Mouse (Mus musculus): ENCODE measurements around the gene Tle6. TPM values are rescaled to one million over a fixed set of nuclear protein-coding genes. Genes with fewer than 3 reads are reported as not detected.

Tle6 gene
- total and polyA plus RNA-seq, 3 experiments = 16.9 to 31.9 TPM; not detected in 1

GRCm38 (mm10) chr10:81628390-81628789 lies 27.5 kb upstream of the Tle6 start, which contains the start of gene Ankrd24:
Gene Ankrd24 (plus strand): TSS chr10:81628540.
- Histone ChIP-seq H3K4me3 (ENCODE audit: control insufficient read depth in 1 of 2, insufficient read depth in 1 of 2, low read depth in 2 of 2, low read length in 2 of 2) (peak within 1 kb of the TSS; percentile 70 to 90), H3K36me3 (ENCODE audit: control insufficient read depth in 1 of 2, insufficient read depth in 2 of 2, low read length in 2 of 2) (no peaks in the 10 kb centered on the region; a peak in 1 of 4 replicates), H3K79me2 (ENCODE audit: control insufficient read depth, insufficient read depth, low read length, poor library complexity) (peaks cover 4% of the 10 kb centered on the region; the same call in 1 of the 2 replicates), H3K27me3 (ENCODE audit: control insufficient read depth in 1 of 2, insufficient read depth in 2 of 2, low read length in 2 of 2) (no peaks in the 10 kb centered on the region), H3K9me3 (replicated peaks; ENCODE audit: insufficient read depth, low read length) (no peaks in the 10 kb centered on the region), H3K9ac (ENCODE audit: control insufficient read depth, low read depth, low read length, poor library complexity, severe bottlenecking) (peak within 1 kb of the TSS; percentile 93), H3K27ac (ENCODE audit: control insufficient read depth, low read depth, low read length) (peak within 1 kb of the TSS; percentile 93), H3K4me1 (ENCODE audit: control insufficient read depth in 1 of 2, insufficient read depth in 2 of 2, low read length in 2 of 2) (peaks cover 2 to 19% of the 10 kb centered on the region in 2 experiments; a peak in 3 of 4 replicates)
- DNase-seq (ENCODE audit: low read depth, low spot score) = no peak
- TF ChIP-seq POLR2AphosphoS2 (IDR thresholded peaks at IDR 0.05; ENCODE audit: low read length) (no peak), ZMIZ1 (IDR thresholded peaks at IDR 0.05; ENCODE audit: low read depth, low read length) (no peak), CTCF (IDR thresholded peaks at IDR 0.05 in 2 of 3, conservative IDR thresholded peaks at IDR 0.05 in 1 of 3; ENCODE audit: control insufficient read depth in 1 of 3, insufficient read depth in 1 of 3, low read depth in 2 of 3, low read length in 3 of 3, poor library complexity in 1 of 3, severe bottlenecking in 1 of 3) (no peak), CHD1 (IDR thresholded peaks at IDR 0.05; ENCODE audit: low read depth, low read length) (no peak), POLR2A (IDR thresholded peaks at IDR 0.05; ENCODE audit: control insufficient read depth in 1 of 2, insufficient read depth in 1 of 2, low read depth in 1 of 2, low read length in 2 of 2, poor library complexity in 1 of 2) (no peak), EP300 (IDR thresholded peaks at IDR 0.05; ENCODE audit: low read depth in 1 of 2, low read length in 2 of 2) (no peak), MYC (IDR thresholded peaks at IDR 0.05; ENCODE audit: low read depth, low read length) (no peak), ZNF384 (IDR thresholded peaks at IDR 0.05; ENCODE audit: low read depth, low read length) (no peak), MAX (IDR thresholded peaks at IDR 0.05; ENCODE audit: low read length) (no peak), USF1 (IDR thresholded peaks at IDR 0.05; ENCODE audit: low read depth, low read length) (no peak), MYB (IDR thresholded peaks at IDR 0.05; ENCODE audit: low read depth, low read length) (no peak), MXI1 (IDR thresholded peaks at IDR 0.05; ENCODE audit: low read depth, low read length) (no peak), UBTF (IDR thresholded peaks at IDR 0.05; ENCODE audit: borderline replicate concordance, insufficient read depth, low read depth, low read length) (no peak), BHLHE40 (IDR thresholded peaks at IDR 0.05; ENCODE audit: borderline replicate concordance, low read depth, low read length) (no peak), TBP (IDR thresholded peaks at IDR 0.05; ENCODE audit: low read depth, low read length) (no peak)

GRCm38 (mm10) chr10:81627836-81628220 lies 27.0 kb upstream of the Tle6 start:
- no peak for DNase-seq (ENCODE audit: low read depth, low spot score)
- H3K9me3 ChIP-seq (replicated peaks; ENCODE audit: insufficient read depth, low read length) = no peaks in the 10 kb centered on the region
- H3K79me2 ChIP-seq (ENCODE audit: control insufficient read depth, insufficient read depth, low read length, poor library complexity) = peaks cover 4% of the 10 kb centered on the region; the same call in 1 of the 2 replicates
- H3K4me3 ChIP-seq (ENCODE audit: control insufficient read depth in 1 of 2, insufficient read depth in 1 of 2, low read depth in 2 of 2, low read length in 2 of 2) = peak overlapping the region; percentile 70 to 90
- no peaks in the 10 kb centered on the region; a peak in 1 of 4 replicates for H3K36me3 ChIP-seq (ENCODE audit: control insufficient read depth in 1 of 2, insufficient read depth in 2 of 2, low read length in 2 of 2)
- H3K9ac ChIP-seq (ENCODE audit: control insufficient read depth, low read depth, low read length, poor library complexity, severe bottlenecking) = peak overlapping the region; percentile 93
- peaks cover 2 to 19% of the 10 kb centered on the region in 2 experiments; a peak in 3 of 4 replicates for H3K4me1 ChIP-seq (ENCODE audit: control insufficient read depth in 1 of 2, insufficient read depth in 2 of 2, low read length in 2 of 2)
- H3K27ac ChIP-seq (ENCODE audit: control insufficient read depth, low read depth, low read length) = peak overlapping the region; percentile 93
- TF ChIP-seq KAT2A (conservative IDR thresholded peaks at IDR 0.05; ENCODE audit: low read depth, low read length) (no peak), TBP (IDR thresholded peaks at IDR 0.05; ENCODE audit: low read depth, low read length) (no peak), CTCF (IDR thresholded peaks at IDR 0.05 in 2 of 3, conservative IDR thresholded peaks at IDR 0.05 in 1 of 3; ENCODE audit: control insufficient read depth in 1 of 3, insufficient read depth in 1 of 3, low read depth in 2 of 3, low read length in 3 of 3, poor library complexity in 1 of 3, severe bottlenecking in 1 of 3) (no peak)
- H3K27me3 ChIP-seq (ENCODE audit: control insufficient read depth in 1 of 2, insufficient read depth in 2 of 2, low read length in 2 of 2) = no peaks in the 10 kb centered on the region
